Mouse (Mus musculus) C2C12 (cell line): ENCODE measurements around the gene Pias3.

ENCODE experiments used
- CEBPB ChIP-seq: IDR thresholded peaks from one replicate; pipeline ENCODE4 v1.6.1; 2011; ENCODE audit warnings: low read depth, mild to moderate bottlenecking, control low read depth, moderate library complexity
- CTCF ChIP-seq: IDR thresholded peaks from one replicate; pipeline ENCODE4 v1.5.1; 2011; ENCODE audit not compliant: control insufficient read depth, insufficient read depth, insufficient read length
- FOSL1 ChIP-seq: IDR thresholded peaks from one replicate; pipeline ENCODE4 v1.8.0; 2011; ENCODE audit warnings: mild to moderate bottlenecking, low read length; ENCODE audit not compliant: poor library complexity, insufficient read depth, severe bottlenecking
- MAX ChIP-seq: IDR thresholded peaks from one replicate; pipeline ENCODE4 v1.6.1; 2011; ENCODE audit warnings: mild to moderate bottlenecking, control low read depth

DNA sequence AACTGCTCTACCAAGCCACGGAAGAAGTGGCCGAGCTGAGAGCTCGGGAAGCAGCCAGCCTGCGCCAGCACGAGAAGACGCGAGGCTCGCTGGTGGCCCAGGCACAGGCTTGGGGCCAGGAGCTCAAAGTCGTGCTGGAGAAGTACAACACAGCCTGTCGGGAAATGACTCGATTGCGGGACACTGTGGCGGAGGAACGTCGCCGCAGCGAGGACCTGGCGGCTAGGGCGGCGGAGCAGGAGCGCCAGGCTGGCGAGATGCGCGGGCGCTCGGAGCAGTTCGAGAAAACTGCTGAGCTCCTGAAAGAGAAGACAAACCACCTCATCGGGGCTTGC lies 11.4 kb upstream of the Pias3 start:
- TF ChIP-seq MAX, result no peak
- TF ChIP-seq CEBPB, result no peak
- no peak for TF ChIP-seq FOSL1
- TF ChIP-seq CTCF, result no peak
